Mouse (Mus musculus) ES-Bruce4 (cell line): ENCODE measurements around the gene Clcf1.

Experiments
- CTCF ChIP-seq: IDR thresholded peaks from one replicate; pipeline ENCODE4 v1.8.1; 2011; ENCODE audit warnings: low read depth, low read length
- EP300 ChIP-seq: IDR thresholded peaks from 2 replicates; pipeline ENCODE4 v1.6.1; 2011; ENCODE audit warnings: low read depth, low read length; ENCODE audit not compliant: insufficient read depth
- POLR2A ChIP-seq: IDR thresholded peaks from one replicate; pipeline ENCODE4 v1.8.1; 2011; ENCODE audit warnings: low read length; ENCODE audit not compliant: insufficient read depth

DNA sequence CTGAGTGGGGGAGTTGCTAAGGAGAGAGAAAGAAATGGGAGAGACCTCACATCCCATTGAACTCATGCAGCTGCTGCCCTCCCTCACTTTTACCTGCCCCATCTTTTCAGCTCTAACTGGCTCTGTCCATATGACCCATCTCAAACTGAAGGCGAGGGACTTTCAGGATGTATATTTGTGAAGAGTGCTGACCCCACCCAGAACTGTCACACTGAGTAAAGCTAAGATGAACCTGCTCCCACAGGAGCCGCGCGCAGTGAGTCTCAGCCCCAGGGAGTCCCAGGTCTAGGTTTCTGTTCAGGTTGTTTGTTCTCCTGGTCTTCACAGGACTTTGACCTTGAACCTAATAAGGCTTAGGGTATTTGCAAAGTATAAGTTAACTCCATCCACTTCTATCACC is 14.9 kb downstream of the Clcf1 start:
- TF ChIP-seq CTCF = no peak
- TF ChIP-seq EP300 = no peak
- no peak for TF ChIP-seq POLR2A
